Mouse (Mus musculus): ENCODE measurements around the gene Igf1.

The Igf1 gene

DNA sequence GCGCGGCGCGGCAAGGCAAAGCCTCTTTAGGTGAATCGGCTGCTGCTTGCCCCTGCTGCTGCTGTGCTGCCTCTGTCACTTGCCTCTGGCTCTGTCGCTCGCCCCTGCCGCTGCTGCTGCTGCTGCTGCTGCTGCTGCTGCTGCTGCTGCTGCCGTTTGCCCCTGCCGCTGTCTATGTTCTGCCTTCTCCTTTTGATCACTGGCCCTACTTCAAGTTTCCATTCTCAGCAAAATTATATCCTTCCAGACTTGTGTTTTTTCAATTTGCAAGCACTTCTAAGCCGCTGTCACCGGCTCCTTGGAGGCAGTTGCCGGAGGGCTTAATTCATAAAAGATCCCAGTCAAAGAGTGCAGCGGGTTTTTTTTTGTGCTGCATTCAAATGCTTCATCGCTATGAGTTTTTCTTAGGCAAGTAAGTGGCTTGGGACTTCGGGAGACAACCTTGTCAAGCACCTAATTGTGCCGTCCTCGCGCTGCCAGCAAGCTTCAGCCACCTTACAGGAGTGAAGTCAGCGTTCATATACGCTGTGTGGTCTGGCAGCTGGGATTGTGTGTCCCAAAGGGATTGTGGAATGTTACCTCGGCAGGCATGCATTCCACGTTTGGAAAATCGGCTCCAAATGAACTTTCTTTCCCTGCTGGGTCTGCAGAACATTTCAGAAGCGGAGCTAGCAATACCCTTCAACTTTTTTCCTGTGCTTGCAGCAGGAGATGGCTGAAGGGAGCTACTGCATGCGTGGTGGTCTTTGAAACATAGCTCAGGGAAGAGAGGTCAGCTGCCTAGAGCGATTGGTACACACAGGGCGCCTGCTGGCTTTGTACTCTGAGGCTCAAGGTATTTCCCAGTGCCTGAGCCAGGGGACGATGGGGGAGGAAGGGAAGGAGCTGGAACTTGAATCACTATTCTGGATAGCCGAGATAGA lies 2.4 kb downstream of the Igf1 start:
- peak; percentile 31 for DNase-seq

DNA sequence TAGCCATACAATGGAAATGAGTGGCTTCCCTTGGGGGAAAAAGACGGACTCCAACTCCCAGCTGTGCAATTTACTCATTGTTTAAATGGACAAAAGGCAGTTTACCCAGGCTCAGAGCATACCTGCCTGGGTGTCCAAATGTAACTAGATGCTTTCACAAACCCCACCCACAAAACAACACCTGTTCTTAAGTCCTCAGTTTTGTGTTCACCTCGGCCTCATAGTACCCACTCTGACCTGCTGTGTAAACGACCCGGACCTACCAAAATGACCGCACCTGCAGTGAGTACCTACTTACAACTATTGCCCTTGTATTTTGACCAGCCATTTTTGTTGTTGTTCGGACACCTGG lies 3.0 kb downstream of the Igf1 start:
- no peak for DNase-seq

DNA sequence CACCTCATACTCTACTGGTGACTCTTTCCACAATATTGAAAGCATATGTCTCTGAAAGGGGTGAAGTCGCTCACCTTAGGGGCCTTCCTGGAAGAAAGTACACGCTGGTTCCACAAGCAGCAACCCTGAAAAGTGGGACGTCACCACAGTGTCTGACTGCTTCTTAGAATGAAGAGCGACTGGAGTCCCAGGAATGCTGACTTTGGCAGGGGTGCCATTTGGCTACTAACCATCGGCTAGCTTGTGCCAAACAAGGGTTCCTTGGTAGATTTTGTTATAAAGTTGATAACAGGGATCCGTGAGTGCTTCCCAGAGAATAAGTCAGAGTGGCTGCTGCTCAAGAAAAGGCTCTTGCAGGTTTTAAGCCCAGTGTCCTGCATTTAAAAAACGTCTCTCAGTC lies 4.8 kb downstream of the Igf1 start:
- DNase-seq, result no peak

DNA sequence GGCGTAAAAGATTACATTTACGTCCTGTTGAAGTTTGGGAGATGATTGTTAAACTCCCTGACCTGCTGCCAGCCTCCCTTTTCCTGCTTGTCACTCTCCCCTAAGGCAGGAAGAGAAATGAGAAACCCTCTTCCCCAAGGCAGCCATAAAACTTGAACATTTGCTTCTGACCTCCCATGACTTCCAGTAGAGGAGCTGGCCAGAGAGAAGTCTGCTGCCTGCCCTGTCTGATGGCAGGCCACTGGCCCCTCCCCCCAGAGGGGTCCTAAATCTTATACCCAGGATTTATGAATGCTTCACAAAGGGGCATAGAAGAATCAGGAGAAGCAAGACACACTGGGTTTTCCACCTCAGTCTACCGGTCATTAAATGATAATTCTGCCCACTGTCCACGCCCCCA lies 5.3 kb downstream of the Igf1 start:
- peak; percentile 24 for DNase-seq

DNA sequence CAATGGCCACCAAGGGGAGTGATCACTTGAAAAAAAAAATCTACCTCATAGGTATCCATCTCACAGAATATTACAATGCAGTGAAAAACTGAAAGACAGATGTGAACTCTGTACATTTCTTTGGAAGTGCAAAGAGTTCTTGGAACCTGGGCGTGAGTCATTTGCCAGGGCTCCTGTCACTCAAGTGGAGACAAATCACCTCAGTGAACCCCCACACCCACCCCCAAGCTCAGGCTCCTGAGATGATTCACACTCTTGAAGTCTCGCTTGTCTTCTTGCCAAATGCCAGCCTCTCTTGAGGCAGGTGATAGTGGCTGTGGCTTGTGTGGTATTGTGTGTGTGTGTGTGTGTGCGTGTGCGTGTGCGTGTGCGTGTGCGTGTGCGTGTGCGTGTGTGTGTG lies 7.6 kb downstream of the Igf1 start:
- DNase-seq, result no peak

DNA sequence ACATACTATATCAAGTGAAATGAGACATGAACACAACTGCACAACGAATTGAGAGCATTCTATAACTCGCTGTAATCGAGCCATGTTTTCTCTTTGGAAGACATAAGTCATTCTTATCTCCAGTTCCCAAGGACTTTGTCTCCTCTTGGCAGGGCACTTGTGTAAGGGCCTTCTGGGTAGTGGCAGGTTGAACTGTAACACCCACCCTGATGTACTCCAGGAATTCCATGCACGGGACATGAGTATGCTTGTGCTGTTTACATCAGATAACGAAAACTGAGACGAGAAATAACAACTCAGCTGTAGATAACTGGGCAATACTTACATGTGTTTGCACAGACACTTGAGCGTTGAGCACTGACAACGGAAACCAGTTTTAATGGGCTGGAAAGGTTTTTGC lies 8.4 kb downstream of the Igf1 start:
- no peak for DNase-seq

DNA sequence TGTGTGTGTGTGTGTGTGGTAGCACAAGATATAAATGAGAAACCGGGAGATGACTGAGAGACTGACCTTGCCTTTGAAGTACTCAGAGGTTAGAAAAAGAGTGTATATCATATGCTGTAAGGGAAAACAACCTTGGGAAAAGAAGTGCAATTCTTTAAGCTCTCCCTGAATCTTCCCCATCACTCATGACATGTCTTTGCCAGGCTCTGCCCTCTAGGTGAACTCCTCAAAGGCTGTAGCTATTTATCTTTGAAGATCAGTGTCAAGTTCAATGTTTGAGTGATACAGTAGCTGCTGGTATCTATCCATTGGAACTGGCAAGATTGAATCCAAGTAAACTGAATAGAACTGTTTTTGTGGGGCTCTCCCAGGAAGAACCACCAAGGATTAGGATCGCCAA lies 9.2 kb downstream of the Igf1 start:
- no peak for DNase-seq

DNA sequence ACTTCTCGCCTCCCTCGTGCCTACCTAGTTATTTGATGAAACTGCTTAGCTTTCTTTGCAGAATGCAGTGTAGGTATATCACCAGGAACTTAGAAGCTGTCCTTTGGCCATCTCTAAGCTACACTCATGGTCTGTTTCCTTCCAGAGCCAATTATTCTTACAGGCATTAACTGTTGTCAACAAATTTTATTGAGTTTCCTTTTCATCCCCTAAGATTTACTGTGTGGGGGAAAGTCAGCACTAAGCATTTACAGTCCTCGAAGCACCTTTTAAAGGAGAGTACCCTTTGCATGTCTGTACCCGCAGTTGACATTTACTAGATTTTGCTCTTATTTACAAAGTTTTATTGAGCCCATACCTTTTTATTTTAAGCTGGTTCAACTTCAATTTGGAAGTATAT lies 9.6 kb downstream of the Igf1 start:
- DNase-seq, result no peak

DNA sequence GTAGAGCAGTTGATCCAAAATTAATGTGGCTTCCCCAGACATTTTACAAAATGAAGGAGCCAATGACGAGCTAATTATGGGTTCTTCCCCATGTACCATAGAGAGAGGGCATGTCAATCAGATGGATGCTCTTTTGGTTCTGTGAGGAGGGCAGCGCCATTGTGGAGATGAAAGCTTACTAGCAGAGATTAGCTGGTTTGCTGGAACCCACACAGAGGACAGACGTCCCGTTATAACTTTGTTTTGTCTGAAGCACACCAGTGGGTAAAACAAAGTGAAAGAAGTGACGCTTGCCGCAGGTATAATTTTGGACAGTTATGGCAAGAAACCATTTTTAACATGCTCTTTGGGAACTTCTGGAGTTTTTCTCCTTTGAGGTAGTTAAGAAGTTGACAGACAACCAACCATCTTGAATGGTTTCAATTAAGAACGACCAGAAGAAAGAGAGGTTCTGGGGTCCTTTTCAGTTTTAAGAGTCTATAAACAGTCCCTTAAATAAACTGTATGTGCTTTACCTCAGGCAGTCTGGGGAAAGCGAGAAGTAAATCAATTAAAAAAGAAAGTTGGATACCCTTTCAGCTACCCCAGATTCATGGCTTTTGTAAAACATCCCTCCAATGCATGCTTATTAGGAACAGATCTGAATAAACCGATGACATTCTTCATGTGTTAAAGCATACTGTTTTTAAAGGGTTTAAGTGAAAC lies 10.4 kb downstream of the Igf1 start:
- no peak for DNase-seq

DNA sequence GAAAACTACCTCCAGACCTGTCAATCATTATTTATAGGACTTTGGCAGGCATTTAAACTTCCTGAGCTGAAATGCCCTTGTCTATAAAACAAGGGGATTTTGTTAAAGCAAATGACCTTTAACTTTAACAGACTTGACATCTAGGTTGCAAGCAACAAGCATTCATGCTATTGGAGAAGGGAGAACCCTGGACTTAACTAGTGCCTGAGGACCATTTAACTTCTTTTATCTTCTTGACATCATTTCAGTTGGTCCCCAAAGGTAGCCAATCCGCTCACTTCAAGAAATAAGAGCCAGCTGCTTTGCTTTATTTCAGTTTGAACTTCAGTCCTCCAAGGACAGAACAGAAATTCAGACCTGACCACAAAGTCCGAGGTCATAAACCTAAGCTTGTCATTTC lies 11.1 kb downstream of the Igf1 start:
- no peak for DNase-seq

DNA sequence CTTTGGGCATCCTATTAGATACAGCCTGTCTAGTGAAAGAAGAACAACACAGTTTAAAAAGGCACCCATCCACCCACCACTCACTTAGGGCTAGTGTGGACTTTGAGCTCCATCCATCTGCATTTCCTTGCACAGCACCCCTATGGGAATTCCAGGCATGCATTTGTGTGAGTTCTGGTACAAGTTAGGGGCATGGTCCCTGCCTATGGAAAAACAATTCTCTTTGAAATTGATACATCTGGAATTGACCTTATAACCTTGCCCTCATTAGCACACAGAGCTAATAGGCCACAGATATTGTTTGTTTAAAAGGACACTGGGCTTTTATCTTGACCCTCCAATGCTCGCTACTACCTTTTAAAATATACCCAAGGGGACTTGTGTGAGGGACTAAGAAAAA lies 11.6 kb downstream of the Igf1 start:
- no peak for DNase-seq

DNA sequence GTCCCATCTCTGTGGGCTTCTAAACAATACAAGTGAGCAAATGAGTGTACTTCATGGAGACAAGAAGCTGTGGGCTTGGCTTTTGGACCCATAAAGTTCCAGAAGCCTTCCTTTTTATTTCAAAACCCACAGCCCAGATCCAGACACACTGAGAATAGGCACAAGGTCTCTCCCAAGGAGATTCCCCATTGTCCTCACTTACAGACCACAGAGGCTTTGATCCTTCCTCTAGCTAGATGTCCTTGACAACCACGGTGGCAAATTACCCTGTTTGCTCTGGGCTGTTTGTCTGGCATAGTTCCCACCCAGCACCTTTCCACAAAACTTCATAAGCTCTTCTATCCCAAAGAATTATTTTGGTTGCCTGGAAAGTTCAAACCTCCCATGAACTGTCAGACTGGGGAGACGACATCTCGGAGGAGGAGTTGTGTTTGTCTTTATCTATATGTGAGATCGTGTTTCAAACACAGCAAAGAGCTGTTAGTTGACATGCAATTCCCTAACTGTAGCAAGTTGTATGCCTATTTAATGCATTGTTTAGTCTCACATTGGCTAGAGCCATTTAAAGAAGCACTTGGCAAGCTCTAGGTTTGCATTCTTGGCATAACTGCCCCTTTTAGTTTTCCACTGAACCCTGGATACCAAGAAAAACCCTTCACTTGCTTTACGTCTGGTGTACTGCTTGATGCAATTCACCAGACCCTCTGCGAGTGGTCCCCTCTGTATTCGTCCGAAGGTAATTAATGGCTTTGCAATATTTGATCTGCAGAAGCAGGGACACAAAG lies 14.0 kb downstream of the Igf1 start:
- peak; percentile 43 for DNase-seq

DNA sequence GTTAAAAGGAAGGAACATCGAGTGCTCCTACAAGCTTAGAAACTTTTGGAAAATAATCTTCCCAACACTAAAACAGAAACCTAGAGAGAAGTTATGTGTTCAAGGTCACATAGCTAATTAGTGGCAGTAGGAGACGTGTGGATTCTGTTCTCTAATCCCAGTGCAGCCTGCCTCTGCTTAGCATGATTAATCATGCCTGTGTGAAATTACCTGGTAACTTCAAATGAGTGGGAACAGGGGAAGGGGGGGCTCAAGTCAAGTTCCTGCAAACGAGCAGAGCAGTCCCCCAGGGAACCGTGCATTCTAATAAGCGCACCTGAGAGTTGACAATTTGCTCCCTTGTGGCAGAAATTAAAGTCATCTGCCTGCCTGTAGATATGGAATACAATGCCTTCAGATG lies 14.8 kb downstream of the Igf1 start:
- DNase-seq, result peak; percentile 37

DNA sequence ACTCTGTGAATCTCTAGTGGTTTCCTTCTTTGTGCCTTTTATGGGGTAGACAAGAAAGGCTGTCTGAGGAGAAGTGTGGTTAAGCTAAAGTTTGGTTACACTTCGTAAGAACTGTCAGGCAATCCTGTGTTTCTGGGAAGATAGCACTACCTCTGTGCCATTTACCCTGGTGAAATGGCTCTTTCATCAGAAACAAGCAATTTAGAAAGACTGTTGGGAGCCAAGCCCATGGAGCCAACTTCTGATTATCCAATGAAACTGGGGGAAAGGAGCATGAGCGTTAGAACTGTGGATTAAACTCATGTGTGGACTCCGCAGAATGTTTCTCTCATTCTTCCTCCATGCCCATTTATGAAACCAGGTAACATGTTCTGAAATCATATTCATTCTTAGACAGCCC lies 15.5 kb downstream of the Igf1 start:
- no peak for DNase-seq

DNA sequence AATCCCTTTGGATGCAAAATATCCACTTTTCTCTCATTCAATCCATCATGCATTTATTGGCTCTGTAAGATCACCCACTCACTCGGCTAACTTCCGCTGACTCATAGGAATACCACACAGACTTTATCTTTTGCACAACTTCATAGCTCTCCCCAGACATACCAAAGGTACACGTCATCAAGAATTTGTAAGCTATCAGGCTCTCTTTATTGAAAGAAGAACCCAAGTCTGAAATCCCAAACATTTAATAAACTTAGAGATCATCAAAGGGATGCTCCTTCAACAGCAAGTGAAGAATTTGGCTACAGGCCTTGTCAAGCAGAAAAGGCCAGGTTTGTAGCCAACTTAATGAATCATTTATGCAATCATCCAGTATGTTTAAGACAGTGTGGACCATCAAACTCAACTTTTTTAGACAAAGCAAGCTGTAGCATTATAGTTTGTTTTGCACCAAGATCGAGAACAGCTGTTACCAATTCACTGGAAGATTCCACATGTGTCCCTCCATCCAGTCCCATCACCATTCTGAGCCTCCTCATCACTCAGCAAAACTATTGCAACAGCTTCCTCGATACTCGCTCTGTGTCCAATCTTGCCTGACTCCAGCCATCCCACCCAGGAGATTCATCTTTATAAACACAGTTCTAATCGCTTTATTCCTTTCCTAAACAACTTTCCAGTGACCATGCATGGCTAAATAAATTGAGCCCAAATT lies 22.2 kb downstream of the Igf1 start:
- DNase-seq, result no peak

DNA sequence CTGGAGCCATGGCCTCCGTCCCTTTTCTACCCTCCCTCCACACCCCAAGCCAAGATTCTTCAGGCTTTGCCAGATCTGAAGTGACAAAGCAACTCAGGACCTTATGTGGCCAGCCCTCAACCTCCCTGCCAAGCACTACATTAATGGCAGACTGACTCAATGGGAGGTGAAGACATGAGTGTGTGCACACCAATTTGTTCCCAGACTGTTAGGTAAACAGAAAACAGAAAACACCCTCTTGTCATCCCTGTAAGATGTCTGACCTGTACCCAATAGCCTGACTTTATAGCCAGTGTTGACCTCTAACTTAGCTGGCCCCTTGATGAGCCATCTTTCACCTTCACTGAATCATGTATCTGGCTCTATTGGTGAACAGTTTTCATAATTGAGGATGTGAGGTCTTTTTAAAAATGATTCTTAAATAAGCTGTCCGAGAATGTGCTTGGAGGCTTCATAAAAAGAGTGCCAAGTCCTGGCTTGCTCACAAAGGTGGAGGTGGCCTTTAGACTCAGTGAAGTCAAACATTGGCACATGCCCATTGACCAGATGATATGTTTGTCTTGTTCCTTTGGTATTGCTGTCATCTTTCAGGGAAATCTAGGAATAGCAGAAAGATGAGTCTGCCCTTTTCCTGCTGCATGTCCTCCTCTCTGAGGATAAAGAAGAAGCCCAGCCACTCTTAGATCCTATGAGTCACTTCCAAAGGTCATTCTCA lies 27.4 kb downstream of the Igf1 start:
- DNase-seq, result no peak

DNA sequence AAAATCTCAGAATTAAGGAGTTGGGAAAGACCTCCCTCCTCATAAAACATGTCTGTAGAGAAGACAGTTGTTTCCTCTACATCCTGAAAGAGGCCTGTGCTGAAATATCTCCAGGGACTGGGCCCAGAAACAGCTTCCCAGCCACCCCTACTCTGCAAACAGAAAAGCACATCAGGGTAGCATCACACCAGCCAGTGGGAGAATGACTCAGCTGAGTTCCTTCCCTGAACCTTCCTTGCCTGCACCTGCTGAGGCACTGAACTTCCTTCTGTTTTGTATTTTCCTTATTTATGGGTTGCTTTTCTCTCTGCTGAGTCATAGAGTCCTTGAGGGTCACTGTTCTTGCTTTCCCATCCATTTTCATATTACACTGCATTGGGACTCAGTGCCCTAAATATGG lies 31.8 kb downstream of the Igf1 start:
- peak; percentile 19 for DNase-seq

DNA sequence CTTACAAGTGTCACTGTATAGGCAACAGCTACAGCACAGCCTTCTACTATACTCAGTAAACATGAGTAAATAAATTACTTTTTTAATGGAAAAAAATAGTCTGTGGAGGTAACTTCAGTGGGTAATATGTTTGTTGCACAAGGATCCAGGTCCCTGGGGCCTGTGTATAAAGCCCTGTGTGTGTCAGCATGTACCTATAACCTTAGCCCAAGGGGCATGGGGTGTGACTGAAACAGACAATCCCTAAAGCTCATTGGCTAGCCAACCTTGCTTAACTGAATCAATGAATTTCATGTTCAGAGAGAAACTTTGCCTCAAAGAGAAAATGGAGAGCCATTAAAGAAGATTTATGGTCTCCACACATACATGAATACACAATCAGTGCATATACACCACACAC lies 34.2 kb downstream of the Igf1 start:
- no peak for DNase-seq

DNA sequence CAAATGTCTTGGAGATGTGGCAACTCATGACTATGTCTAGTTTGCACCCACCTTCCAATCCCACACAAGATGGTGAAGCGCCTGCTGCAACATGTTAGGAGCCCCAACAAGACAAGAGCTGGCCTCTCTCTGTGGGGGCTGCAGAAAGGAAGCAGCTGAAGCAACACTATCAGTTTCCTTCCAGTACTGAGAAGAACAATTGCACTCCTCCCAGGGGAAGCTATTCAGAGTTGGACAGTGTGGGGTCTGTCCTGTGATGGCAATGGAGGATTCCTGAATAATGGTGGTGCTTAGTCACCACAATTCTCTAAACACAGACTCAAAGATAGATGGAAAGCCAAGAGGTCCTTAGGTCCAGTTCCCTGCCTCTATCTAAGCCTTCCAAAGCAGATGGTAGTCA lies 35.2 kb downstream of the Igf1 start:
- DNase-seq, result no peak

DNA sequence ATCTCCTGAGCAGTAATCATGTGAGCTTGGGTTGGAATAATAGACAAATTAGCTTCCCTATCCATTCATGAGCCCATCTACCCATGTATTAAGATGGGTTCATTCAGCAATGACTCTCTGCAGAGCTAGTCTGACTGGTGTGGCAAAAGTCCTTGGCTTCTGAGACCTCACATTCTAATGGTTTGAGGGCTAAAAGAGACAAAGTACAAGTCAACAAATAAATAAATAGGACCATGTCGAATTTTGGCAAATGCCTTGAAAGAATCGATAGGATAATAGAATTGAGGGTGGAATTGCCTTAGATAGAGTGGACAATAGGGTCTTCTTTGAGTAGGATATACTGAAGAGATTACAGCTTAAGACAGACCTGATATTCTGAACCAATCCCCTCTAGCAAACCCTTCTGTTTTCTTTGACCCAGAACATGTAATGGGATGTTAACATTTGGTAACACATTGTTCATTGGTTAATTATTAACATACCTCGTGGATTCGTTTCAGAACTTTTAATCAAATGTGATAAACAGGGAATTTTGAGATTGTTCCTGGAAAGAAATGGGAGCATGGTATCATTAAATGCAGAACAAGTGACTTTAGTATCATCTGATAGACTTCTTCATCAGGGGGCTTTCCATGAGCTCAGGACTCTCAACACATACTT lies 36.5 kb downstream of the Igf1 start:
- no peak for DNase-seq

DNA sequence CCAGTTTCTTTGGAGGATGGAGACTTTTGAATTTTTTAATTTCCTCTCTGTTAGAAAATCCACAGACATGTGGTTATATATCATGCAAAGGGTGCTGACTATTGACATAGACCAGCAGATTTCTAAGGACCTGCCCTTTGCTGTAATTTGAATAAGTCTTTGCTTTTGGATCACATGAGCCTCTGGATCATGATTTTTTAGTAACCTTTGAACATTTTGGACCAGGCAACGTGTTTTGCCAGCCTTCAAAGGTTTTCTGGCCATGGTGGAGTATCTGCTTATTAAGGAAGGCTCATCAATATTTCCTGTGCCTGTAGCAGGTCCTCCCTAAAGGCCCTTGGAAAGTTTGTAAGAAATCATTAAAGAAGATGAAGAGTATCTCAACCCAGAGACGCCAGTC lies 37.3 kb downstream of the Igf1 start:
- no peak for DNase-seq

DNA sequence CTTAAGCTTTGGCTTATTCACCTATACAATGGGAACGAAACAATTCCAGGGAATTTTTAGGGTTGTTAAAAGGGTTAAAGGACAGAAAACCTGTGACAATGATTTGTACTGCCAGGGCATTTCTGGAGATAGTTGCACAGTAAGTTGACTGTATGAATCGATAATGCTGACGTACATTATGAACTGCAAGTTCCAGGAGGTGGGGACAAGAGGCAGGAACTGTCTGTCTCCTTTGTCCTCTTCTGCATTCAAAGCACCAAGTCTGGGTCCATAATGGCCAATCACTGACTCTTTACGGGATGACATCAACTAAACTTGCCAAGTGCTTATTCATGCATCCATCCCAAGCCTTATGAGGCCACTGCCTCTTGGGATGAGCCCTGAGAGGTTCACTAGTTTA lies 39.3 kb downstream of the Igf1 start:
- DNase-seq, result no peak
